Mouse (Mus musculus) Patski (cell line): Measurements from ENCODE around the gene Kcnk5. TPM values are rescaled to one million over a fixed set of nuclear protein-coding genes. Genes with fewer than 3 reads are reported as not detected.

ENCODE experiments used
- ATAC-seq: fragments of 100-300 bp; one replicate; pipeline ENCODE4 v1.8.0; 2021
- CTCF ChIA-PET: fragments of 350-600 bp; sonication (Branson Sonifier 250); formaldehyde crosslinking; loops from one replicate; lab custom pipeline; 2022; ENCODE audit warnings: inconsistent platforms; lab: Charles Lee
- POLR2A ChIA-PET: fragments of 350-600 bp; sonication (Branson Sonifier 250); formaldehyde crosslinking; loops from one replicate; lab custom pipeline; 2022; ENCODE audit warnings: antibody characterized with exemption, inconsistent platforms; lab: Charles Lee
- DNase-seq: peaks from one replicate; pipeline ENCODE4 v3.0.0-alpha.2; 2011; ENCODE audit warnings: low read depth, low spot score
- H3K27me3 ChIP-seq: fragments of 371-371 bp; one replicate; pipeline ENCODE4 v1.5.1; 2021
- CTCF ChIP-seq: fragments of 100-300 bp; IDR thresholded peaks from one replicate; pipeline ENCODE4 v1.5.1; 2021
- in situ Hi-C: fragments of 300-500 bp; cut with MboI; formaldehyde crosslinking; loops from 3 replicates; pipeline ENCODE4 v1.11.1; 2018; ENCODE audit warnings: low pct_unique_long_range_greater_than_20kb, mixed read lengths
- polyA plus RNA-seq: library from polyadenylated mRNA; unstranded; gene quantifications from one replicate; pipeline ENCODE4 v1.2.3, GENCODE M21; 2021

Gene Kcnk5
- 2.2 TPM for polyA plus RNA-seq

DNA sequence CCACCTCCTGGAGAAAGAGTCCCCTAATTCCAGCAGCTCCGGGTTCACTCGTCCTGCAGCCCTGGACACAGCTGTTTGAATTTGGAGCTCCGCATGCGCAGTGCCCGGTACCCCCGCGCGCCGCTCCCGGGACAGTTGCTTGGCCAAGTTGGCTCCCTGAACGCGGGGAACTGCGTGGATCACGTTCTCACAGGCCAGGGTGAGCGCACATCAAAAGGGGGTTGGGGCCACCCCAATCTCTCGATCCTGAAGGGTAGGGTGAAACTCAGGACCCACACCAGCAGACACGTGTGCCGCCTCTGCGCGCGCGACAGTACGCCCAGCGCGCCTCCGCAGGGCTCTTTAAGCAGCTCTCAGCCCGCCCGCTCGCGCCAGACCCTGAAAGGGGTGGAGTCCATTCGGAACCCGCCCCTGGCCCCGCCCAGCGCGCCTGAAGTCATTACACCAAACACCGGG is at the start of gene Kcnk5:
Kcnk5 (minus strand) TSS at position 344 of the 456 bp plus-strand sequence.
- H3K27me3 ChIP-seq, result no peaks in the 10 kb centered on the region
- no peak for ATAC-seq
- no peak for DNase-seq
- in situ Hi-C loops, result no loop called here
- TF ChIP-seq CTCF, result no peak
- ChIA-PET CTCF (no interaction called here), POLR2A (no interaction called here)

DNA sequence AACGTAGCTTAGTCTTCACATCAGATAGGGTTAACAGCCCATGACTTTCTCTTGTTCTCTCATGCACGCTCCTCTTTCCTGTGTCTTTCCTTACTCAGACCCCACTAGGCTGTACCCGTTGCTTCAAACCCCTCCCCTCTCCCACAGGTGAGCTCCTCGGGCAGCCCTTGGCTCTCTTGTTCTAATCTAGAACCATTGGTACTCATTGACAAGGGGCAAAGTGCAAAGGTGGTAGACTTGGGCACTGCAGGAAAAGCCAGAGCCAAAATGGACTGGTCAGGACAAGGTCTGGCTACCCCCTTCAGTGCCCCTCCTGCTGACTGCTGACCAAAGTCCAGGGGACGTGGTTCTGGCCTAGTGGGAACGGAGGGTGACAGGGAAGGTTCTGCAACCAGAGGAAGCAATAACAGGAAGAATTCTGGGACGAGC is 48.5 kb upstream of the Kcnk5 start:
- in situ Hi-C loops, result no loop called here
- no peaks in the 10 kb centered on the region for H3K27me3 ChIP-seq
- ATAC-seq (no peak), DNase-seq (no peak)
- no peak for TF ChIP-seq CTCF
- ChIA-PET POLR2A (no interaction called here), CTCF (interaction anchor here (1.0 kb wide), 1 partner anchor 44 kb away, joined by 3 read pairs; no protein-coding TSS in a partner anchor)

DNA sequence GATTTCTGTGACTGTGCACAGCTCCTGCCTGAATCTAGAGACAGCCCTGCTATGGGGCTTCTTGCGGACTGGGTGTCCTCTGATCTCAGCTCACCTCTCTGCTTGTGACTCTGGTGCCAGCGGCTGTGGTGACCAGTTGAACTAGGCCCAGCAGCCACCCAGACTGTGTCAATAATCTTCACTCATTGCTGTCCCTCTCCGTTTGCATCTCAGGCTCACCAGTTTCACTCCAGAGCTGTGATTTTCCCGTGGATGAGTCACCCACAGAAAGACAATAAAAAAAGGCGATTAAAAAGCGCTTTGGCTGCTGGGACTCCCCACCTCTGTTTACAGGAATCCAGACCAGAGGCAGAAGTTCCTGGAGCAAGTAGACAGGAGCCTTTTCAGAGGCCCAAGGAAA is 47.8 kb upstream of the Kcnk5 start:
- DNase-seq, result peak; percentile 47
- H3K27me3 ChIP-seq, result no peaks in the 10 kb centered on the region
- POLR2A ChIA-PET, result no interaction called here
- in situ Hi-C loops, result no loop called here
- no peak for TF ChIP-seq CTCF
- ATAC-seq, result peak; percentile 54
- CTCF ChIA-PET, result interaction anchor here (1.0 kb wide), 1 partner anchor 43 kb away, joined by 3 read pairs; no protein-coding TSS in a partner anchor

- CTCF ChIA-PET, result interaction anchor here (1.2 kb wide), 1 partner anchor 115 kb away, joined by 3 read pairs; no protein-coding TSS in a partner anchor
- POLR2A ChIA-PET, result no interaction called here
- no peak for TF ChIP-seq CTCF
- in situ Hi-C loops, result no loop called here
- ATAC-seq, result no peak
- DNase-seq, result no peak
- H3K27me3 ChIP-seq, result no peaks in the 10 kb centered on the region
These were observed 46.7 kb upstream of the Kcnk5 start for GRCm38 (mm10) chr14:20228336-20228735.

DNA sequence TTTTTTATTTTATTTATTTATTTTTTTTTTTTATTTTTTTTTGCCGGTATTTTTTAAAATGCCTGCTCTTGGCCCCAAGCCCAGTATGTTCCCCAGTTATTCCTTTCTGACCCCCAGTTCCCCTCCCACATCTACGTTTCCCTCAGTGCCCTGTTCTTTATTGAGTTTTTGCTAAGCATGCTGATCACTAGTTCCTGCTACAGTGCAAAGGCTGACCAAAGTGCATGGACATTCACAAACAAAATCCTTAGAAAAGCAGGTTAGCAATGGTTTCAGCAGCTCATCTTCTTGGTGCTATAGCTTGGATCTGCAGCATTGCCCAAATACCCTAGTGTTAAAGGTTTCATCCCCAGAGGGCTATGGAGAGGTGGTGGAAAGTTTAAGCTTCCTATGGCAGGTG is 45.4 kb upstream of the Kcnk5 start:
- POLR2A ChIA-PET, result no interaction called here
- in situ Hi-C loops, result no loop called here
- TF ChIP-seq CTCF, result no peak
- ATAC-seq, result no peak
- no peaks in the 10 kb centered on the region for H3K27me3 ChIP-seq
- DNase-seq, result no peak
- CTCF ChIA-PET, result interaction anchor here (1.0 to 1.9 kb wide), 4 partner anchors 9 to 18 kb away, joined by 3 to 5 read pairs (median 3); no protein-coding TSS in a partner anchor

- in situ Hi-C loops, result no loop called here
- no peak for TF ChIP-seq CTCF
- ChIA-PET POLR2A (no interaction called here), CTCF (interaction anchor here (1.2 to 1.9 kb wide), 3 partner anchors 9 to 19 kb away, joined by 3 to 5 read pairs (median 3); no protein-coding TSS in a partner anchor)
- no peaks in the 10 kb centered on the region for H3K27me3 ChIP-seq
- ATAC-seq (no peak), DNase-seq (no peak)
These were observed 44.9 kb upstream of the Kcnk5 start for GRCm38 (mm10) chr14:20226488-20226887.

- in situ Hi-C loops, result no loop called here
These were observed 43.9 kb upstream of the Kcnk5 start for GRCm38 (mm10) chr14:20225525-20225924.

GRCm38 (mm10) chr14:20224576-20225218 is 43.1 kb upstream of the Kcnk5 start:
- in situ Hi-C loops, result no loop called here
- ATAC-seq (no peak), DNase-seq (no peak)
- no peaks in the 10 kb centered on the region for H3K27me3 ChIP-seq
- TF ChIP-seq CTCF, result no peak
- POLR2A ChIA-PET, result no interaction called here
- CTCF ChIA-PET, result interaction anchor here (0.9 to 1.5 kb wide), 3 partner anchors 8 to 20 kb away, joined by 4 to 6 read pairs (median 4); no protein-coding TSS in a partner anchor

More at GRCm38 (mm10) chr14:20225525-20225924, 43.9 kb upstream of the Kcnk5 start:
- ChIA-PET CTCF (interaction anchor here (1.0 to 1.9 kb wide), 3 partner anchors 10 to 27 kb away, joined by 3 to 5 read pairs (median 4); no protein-coding TSS in a partner anchor), POLR2A (interaction anchor here (0.6 kb wide), 1 partner anchor 9 kb away, joined by 4 read pairs; no protein-coding TSS in a partner anchor)
- no peaks in the 10 kb centered on the region for H3K27me3 ChIP-seq
- TF ChIP-seq CTCF, result no peak
- DNase-seq, result no peak
- no peak for ATAC-seq

- DNase-seq (no peak), ATAC-seq (no peak)
- in situ Hi-C loops, result no loop called here
These were observed 42.6 kb upstream of the Kcnk5 start for GRCm38 (mm10) chr14:20224163-20224562.

GRCm38 (mm10) chr14:20223253-20223652 is 41.6 kb upstream of the Kcnk5 start:
- no peaks in the 10 kb centered on the region for H3K27me3 ChIP-seq
- ChIA-PET CTCF (interaction anchor here (1.0 to 1.5 kb wide), 4 partner anchors 10 to 35 kb away, joined by 3 to 6 read pairs (median 4); no protein-coding TSS in a partner anchor), POLR2A (no interaction called here)
- DNase-seq, result no peak
- no peak for TF ChIP-seq CTCF
- ATAC-seq, result no peak
- in situ Hi-C loops, result no loop called here

More at GRCm38 (mm10) chr14:20224163-20224562, 42.6 kb upstream of the Kcnk5 start:
- H3K27me3 ChIP-seq, result no peaks in the 10 kb centered on the region
- POLR2A ChIA-PET, result no interaction called here
- TF ChIP-seq CTCF, result no peak
- CTCF ChIA-PET, result interaction anchor here (0.9 to 1.5 kb wide), 5 partner anchors 9 to 34 kb away, joined by 3 to 6 read pairs (median 4); no protein-coding TSS in a partner anchor

- CTCF ChIA-PET, result no interaction called here
- no peak for ATAC-seq
- in situ Hi-C loops, result no loop called here
- no peak for TF ChIP-seq CTCF
- no peak for DNase-seq
- no peaks in the 10 kb centered on the region for H3K27me3 ChIP-seq
- POLR2A ChIA-PET, result no interaction called here
These were observed 39.5 kb upstream of the Kcnk5 start for GRCm38 (mm10) chr14:20221083-20221482.
